Mouse (Mus musculus): ENCODE measurements around the gene St6galnac1. TPM values are rescaled to one million over a fixed set of nuclear protein-coding genes. Genes with fewer than 3 reads are reported as not detected.

The St6galnac1 gene
- polyA plus RNA-seq, 2 experiments = not detected

- ATAC-seq (ENCODE audit: insufficient read depth) (no peak), DNase-seq (ENCODE audit: low read depth in 3 of 3, low spot score in 3 of 3) (no peak)
- WGBS (ENCODE audit: insufficient replicate concordance) = 47% methylated on average over 3 of the region's 3 CpGs
- Histone ChIP-seq H3K4me3 (ENCODE audit: insufficient read depth in 1 of 2, low read depth in 2 of 2, low read length in 2 of 2) (no peak overlapping the region), H3K4me2 (ENCODE audit: low read depth) (no peak overlapping the region), H3K9me3 (ENCODE audit: control insufficient read depth, low read length) (no peaks in the 10 kb centered on the region), H3K27me3 (ENCODE audit: control insufficient read depth, insufficient read depth, low read length) (no peaks in the 10 kb centered on the region), H3K9ac (replicated peaks) (no peak overlapping the region), H3K4me1 (replicated peaks; ENCODE audit: control insufficient read depth in 2 of 2, insufficient read depth in 2 of 2, low read length in 1 of 2) (no peaks in the 10 kb centered on the region), H3K27ac (no peak overlapping the region), H3K36me3 (replicated peaks; ENCODE audit: control insufficient read depth, insufficient read depth, low read depth) (no peaks in the 10 kb centered on the region)
- TF ChIP-seq CTCF (IDR thresholded peaks at IDR 0.05; ENCODE audit: low read depth) (no peak), EP300 (IDR thresholded peaks at IDR 0.05; ENCODE audit: low read depth) (no peak)
These were observed 32.2 kb upstream of the St6galnac1 start for GRCm38 (mm10) chr11:116807526-116807925.

GRCm38 (mm10) chr11:116807116-116807515 lies 31.8 kb upstream of the St6galnac1 start:
- TF ChIP-seq EP300 (IDR thresholded peaks at IDR 0.05; ENCODE audit: low read depth) = no peak
- no peak for TF ChIP-seq CTCF (IDR thresholded peaks at IDR 0.05; ENCODE audit: low read depth)

GRCm38 (mm10) chr11:116806136-116807071 lies 31.1 kb upstream of the St6galnac1 start:
- ATAC-seq (ENCODE audit: insufficient read depth) (no peak), DNase-seq (ENCODE audit: low read depth in 3 of 3, low spot score in 3 of 3) (no peak)
- TF ChIP-seq EP300 (IDR thresholded peaks at IDR 0.05; ENCODE audit: low read depth) (no peak), CTCF (IDR thresholded peaks at IDR 0.05; ENCODE audit: low read depth) (no peak)
- no peak overlapping the region for H3K9ac ChIP-seq (replicated peaks)
- H3K27ac ChIP-seq = no peak overlapping the region
- H3K4me2 ChIP-seq (ENCODE audit: low read depth) = no peak overlapping the region
- H3K4me3 ChIP-seq (ENCODE audit: insufficient read depth in 1 of 2, low read depth in 2 of 2, low read length in 2 of 2) = no peak overlapping the region
- H3K4me1 ChIP-seq (replicated peaks; ENCODE audit: control insufficient read depth in 2 of 2, insufficient read depth in 2 of 2, low read length in 1 of 2) = no peaks in the 10 kb centered on the region
- 67% methylated on average over 15 of the region's 15 CpGs for WGBS (ENCODE audit: insufficient replicate concordance)
- no peaks in the 10 kb centered on the region for H3K9me3 ChIP-seq (ENCODE audit: control insufficient read depth, low read length)
- H3K36me3 ChIP-seq (replicated peaks; ENCODE audit: control insufficient read depth, insufficient read depth, low read depth) = no peaks in the 10 kb centered on the region
- H3K27me3 ChIP-seq (ENCODE audit: control insufficient read depth, insufficient read depth, low read length) = no peaks in the 10 kb centered on the region

More at GRCm38 (mm10) chr11:116807116-116807515, 31.8 kb upstream of the St6galnac1 start:
- no peak for ATAC-seq (ENCODE audit: insufficient read depth)
- no peaks in the 10 kb centered on the region for H3K27me3 ChIP-seq (ENCODE audit: control insufficient read depth, insufficient read depth, low read length)
- no peaks in the 10 kb centered on the region for H3K9me3 ChIP-seq (ENCODE audit: control insufficient read depth, low read length)
- H3K4me3 ChIP-seq (ENCODE audit: insufficient read depth in 1 of 2, low read depth in 2 of 2, low read length in 2 of 2) = no peak overlapping the region
- no peak for DNase-seq (ENCODE audit: low read depth in 3 of 3, low spot score in 3 of 3)
- H3K27ac ChIP-seq = no peak overlapping the region
- H3K36me3 ChIP-seq (replicated peaks; ENCODE audit: control insufficient read depth, insufficient read depth, low read depth) = no peaks in the 10 kb centered on the region
- no peak overlapping the region for H3K9ac ChIP-seq (replicated peaks)
- no peaks in the 10 kb centered on the region for H3K4me1 ChIP-seq (replicated peaks; ENCODE audit: control insufficient read depth in 2 of 2, insufficient read depth in 2 of 2, low read length in 1 of 2)
- 56% methylated on average over 7 of the region's 7 CpGs for WGBS (ENCODE audit: insufficient replicate concordance)
- no peak overlapping the region for H3K4me2 ChIP-seq (ENCODE audit: low read depth)

- WGBS (ENCODE audit: insufficient replicate concordance) = 66% methylated on average over 5 of the region's 5 CpGs
- H3K4me2 ChIP-seq (ENCODE audit: low read depth) = no peak overlapping the region
- no peaks in the 10 kb centered on the region for H3K36me3 ChIP-seq (replicated peaks; ENCODE audit: control insufficient read depth, insufficient read depth, low read depth)
- no peaks in the 10 kb centered on the region for H3K4me1 ChIP-seq (replicated peaks; ENCODE audit: control insufficient read depth in 2 of 2, insufficient read depth in 2 of 2, low read length in 1 of 2)
- no peaks in the 10 kb centered on the region for H3K9me3 ChIP-seq (ENCODE audit: control insufficient read depth, low read length)
- no peak overlapping the region for H3K9ac ChIP-seq (replicated peaks)
- H3K4me3 ChIP-seq (ENCODE audit: insufficient read depth in 1 of 2, low read depth in 2 of 2, low read length in 2 of 2) = no peak overlapping the region
- TF ChIP-seq EP300 (IDR thresholded peaks at IDR 0.05; ENCODE audit: low read depth) (no peak), CTCF (IDR thresholded peaks at IDR 0.05; ENCODE audit: low read depth) (no peak)
- ATAC-seq (ENCODE audit: insufficient read depth) (no peak), DNase-seq (ENCODE audit: low read depth in 3 of 3, low spot score in 3 of 3) (no peak)
- no peaks in the 10 kb centered on the region for H3K27me3 ChIP-seq (ENCODE audit: control insufficient read depth, insufficient read depth, low read length)
- no peak overlapping the region for H3K27ac ChIP-seq
These were observed 27.4 kb upstream of the St6galnac1 start for GRCm38 (mm10) chr11:116802709-116803108.

- H3K27me3 ChIP-seq (ENCODE audit: control insufficient read depth, insufficient read depth, low read length) = no peaks in the 10 kb centered on the region
- H3K4me3 ChIP-seq (ENCODE audit: insufficient read depth in 1 of 2, low read depth in 2 of 2, low read length in 2 of 2) = no peak overlapping the region
- no peak for TF ChIP-seq CTCF (IDR thresholded peaks at IDR 0.05; ENCODE audit: low read depth)
- no peak for TF ChIP-seq EP300 (IDR thresholded peaks at IDR 0.05; ENCODE audit: low read depth)
- ATAC-seq (ENCODE audit: insufficient read depth) (no peak), DNase-seq (ENCODE audit: low read depth in 3 of 3, low spot score in 3 of 3) (no peak)
- no peak overlapping the region for H3K9ac ChIP-seq (replicated peaks)
- 55% methylated on average over 5 of the region's 5 CpGs for WGBS (ENCODE audit: insufficient replicate concordance)
- H3K4me1 ChIP-seq (replicated peaks; ENCODE audit: control insufficient read depth in 2 of 2, insufficient read depth in 2 of 2, low read length in 1 of 2) = no peaks in the 10 kb centered on the region
- H3K9me3 ChIP-seq (ENCODE audit: control insufficient read depth, low read length) = no peaks in the 10 kb centered on the region
- H3K27ac ChIP-seq = no peak overlapping the region
- H3K36me3 ChIP-seq (replicated peaks; ENCODE audit: control insufficient read depth, insufficient read depth, low read depth) = no peaks in the 10 kb centered on the region
- no peak overlapping the region for H3K4me2 ChIP-seq (ENCODE audit: low read depth)
These were observed 25.8 kb upstream of the St6galnac1 start for GRCm38 (mm10) chr11:116801106-116801505.

All from liver, embryonic 14.5 days (tissue).